Mouse (Mus musculus) limb, embryonic 13.5 days (tissue): ENCODE measurements around the gene Bcar3. TPM values are rescaled to one million over a fixed set of nuclear protein-coding genes. Genes with fewer than 3 reads are reported as not detected.

Experiments used
- ATAC-seq: fragments of 200-750 bp; cut with Nextera tagmentation; 2 replicates; pipeline ENCODE4 v1.8.0; 2017; ENCODE audit warnings: low read depth, moderate number of reproducible peaks, moderate TSS enrichment; ENCODE audit not compliant: low FRiP score
- H3K27ac ChIP-seq: fragments of 300-500 bp; sonication (generic); 2 replicates; pipeline ENCODE4 v1.5.1; 2015; ENCODE audit warnings: inconsistent platforms, mild to moderate bottlenecking, moderate library complexity
- H3K27me3 ChIP-seq: fragments of 300-500 bp; sonication (generic); 2 replicates; pipeline ENCODE4 v1.6.1; 2015; ENCODE audit warnings: mild to moderate bottlenecking, inconsistent platforms
- H3K36me3 ChIP-seq: fragments of 300-500 bp; sonication (generic); 2 replicates; pipeline ENCODE4 v1.6.1; 2015; ENCODE audit warnings: inconsistent platforms, mild to moderate bottlenecking, moderate library complexity
- H3K4me1 ChIP-seq: fragments of 300-500 bp; sonication (generic); 2 replicates; pipeline ENCODE4 v1.6.1; 2015; ENCODE audit warnings: inconsistent platforms
- H3K4me2 ChIP-seq: fragments of 300-500 bp; sonication (generic); replicated peaks from 2 replicates; pipeline ENCODE4 v1.6.1; 2015; ENCODE audit warnings: inconsistent platforms, mild to moderate bottlenecking, moderate library complexity
- H3K4me3 ChIP-seq: fragments of 300-500 bp; sonication (generic); 2 replicates; pipeline ENCODE4 v1.5.1; 2015; ENCODE audit warnings: moderate library complexity, mild to moderate bottlenecking, inconsistent platforms
- H3K9ac ChIP-seq: fragments of 300-500 bp; sonication (generic); 2 replicates; pipeline ENCODE4 v1.6.1; 2015; ENCODE audit warnings: mild to moderate bottlenecking, inconsistent platforms
- H3K9me3 ChIP-seq: fragments of 300-500 bp; sonication (generic); 2 replicates; pipeline ENCODE4 v1.6.1; 2016; ENCODE audit warnings: inconsistent platforms
- WGBS: fragments of 180-500 bp; shearing (Covaris S2); methylation state at CpG from one replicate; pipeline ENCODE4 v1.1.7; 2015; 5-methylcytosine and 5-hydroxymethylcytosine counted together
- polyA plus RNA-seq: library from polyadenylated mRNA; unstranded; fragments of >200 nt; fragmentation: Nextera tagmentation; extraction: Ambion mirVana; gene quantifications from 2 replicates; pipeline ENCODE4 v1.2.1, GENCODE M21; 2015

Gene Bcar3
- polyA plus RNA-seq, 1 experiment from 2014 or later: 8.1 TPM

DNA sequence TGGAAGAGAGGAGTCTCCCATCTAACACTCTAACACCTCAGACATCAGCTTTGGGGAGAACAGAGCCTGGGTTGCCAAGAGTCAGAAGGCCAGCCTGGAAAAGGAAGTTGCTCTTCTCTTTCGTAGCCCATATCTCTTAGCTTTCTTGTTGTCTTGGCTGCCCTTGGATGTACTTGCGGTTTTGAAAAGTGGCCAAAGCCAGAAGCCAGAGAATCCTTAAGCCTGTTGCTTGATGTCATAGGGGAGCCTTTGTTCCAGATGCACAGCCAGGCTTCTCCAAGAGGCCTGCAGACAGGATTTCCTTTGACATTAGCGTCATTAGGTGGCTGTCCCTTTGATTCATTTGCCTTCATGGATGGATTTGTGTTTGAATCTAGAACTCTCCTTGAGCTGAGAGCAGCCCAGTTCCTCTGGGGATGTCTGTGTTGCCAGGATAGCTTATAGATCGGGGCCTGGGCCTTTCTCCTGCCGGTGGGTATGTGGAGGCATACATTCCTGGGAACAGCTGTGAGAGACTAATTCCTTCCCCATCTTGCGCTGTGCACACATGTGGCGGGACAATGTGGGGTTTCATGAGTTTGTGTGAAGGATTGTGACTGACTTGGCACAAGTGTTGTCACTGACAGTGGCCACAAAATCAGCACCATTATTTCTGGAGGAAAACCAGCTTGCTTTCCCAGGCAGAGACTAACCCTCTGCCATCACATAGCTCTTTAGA is 137.0 kb downstream of the Bcar3 start:
- H3K36me3 ChIP-seq: no peaks in the 10 kb centered on the region
- H3K27me3 ChIP-seq: no peaks in the 10 kb centered on the region
- 73% methylated on average over 7 of the region's 7 CpGs for WGBS
- peak; percentile 41; the same call in 1 of the 2 replicates for ATAC-seq
- peaks cover 26% of the 10 kb centered on the region for H3K4me1 ChIP-seq
- H3K27ac ChIP-seq: no peak overlapping the region
- no peaks in the 10 kb centered on the region for H3K9me3 ChIP-seq
- no peak overlapping the region for H3K4me3 ChIP-seq
- H3K4me2 ChIP-seq: no peak overlapping the region
- no peak overlapping the region for H3K9ac ChIP-seq

DNA sequence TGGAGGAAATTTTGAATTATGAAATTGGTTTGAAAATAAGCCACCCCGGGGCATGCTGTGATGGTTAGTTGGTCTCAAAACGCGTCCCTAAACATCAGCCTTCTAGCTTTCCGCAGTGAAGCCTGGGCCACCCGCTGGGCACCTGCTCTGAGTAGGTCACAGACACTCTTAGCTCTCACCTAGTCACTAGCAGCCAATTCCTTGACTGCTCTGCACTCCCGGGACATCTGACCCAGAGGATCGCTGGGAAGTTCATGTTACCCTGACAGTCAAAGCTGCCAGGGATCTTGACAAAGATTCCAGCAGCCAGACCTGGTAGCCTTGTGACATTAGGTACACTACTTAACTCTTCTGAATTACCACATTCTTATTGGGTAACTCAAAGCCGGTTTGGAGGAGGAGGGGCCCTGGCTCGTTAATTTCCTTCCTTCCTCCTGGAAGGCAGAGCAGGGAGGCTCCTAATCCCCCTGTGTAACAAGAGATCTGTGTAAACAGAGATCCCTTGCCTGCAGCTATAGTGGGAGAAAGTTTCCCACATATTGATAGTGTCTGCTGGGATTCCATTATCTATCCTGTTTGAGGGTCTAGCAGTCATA is 139.0 kb downstream of the Bcar3 start:
- no peak overlapping the region for H3K27ac ChIP-seq
- peaks cover 39% of the 10 kb centered on the region for H3K4me1 ChIP-seq
- WGBS: 21% methylated on average over 9 of the region's 9 CpGs
- no peak for ATAC-seq
- no peaks in the 10 kb centered on the region for H3K9me3 ChIP-seq
- no peaks in the 10 kb centered on the region for H3K27me3 ChIP-seq
- H3K4me2 ChIP-seq: no peak overlapping the region
- no peak overlapping the region for H3K4me3 ChIP-seq
- no peaks in the 10 kb centered on the region for H3K36me3 ChIP-seq
- no peak overlapping the region for H3K9ac ChIP-seq

DNA sequence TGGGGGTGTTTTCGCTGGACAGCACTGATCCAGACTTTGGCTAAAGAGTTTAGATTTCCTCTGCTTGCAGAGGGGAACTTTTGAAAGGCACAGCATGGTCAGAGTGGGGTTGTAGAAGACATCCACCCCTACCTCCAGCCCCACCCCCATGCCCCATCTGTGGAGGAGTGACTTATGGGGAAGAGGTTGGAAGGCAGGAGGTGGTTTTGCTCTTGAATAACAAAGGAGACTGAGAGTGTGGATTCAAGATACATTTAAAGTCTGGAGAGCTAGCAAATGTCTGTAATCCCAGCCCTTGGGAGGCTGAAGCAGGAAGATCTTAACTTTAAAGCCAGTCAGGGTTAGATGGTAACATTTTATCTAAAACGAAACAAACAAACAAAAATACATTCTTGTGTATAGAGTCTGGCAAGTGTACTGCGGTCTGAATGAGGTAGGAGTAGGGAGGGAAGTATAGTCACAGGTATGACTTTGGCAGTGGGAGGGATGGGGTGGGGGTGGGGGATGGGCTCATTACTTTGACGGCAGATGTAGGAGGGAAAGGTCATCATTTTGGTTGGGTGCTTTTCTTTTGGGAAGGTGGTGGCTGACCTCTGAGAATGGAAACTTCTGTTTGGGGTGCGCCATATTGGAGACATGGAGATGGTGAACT is 140.2 kb downstream of the Bcar3 start:
- H3K4me1 ChIP-seq: peaks cover 31% of the 10 kb centered on the region
- H3K9ac ChIP-seq: no peak overlapping the region
- no peaks in the 10 kb centered on the region for H3K36me3 ChIP-seq
- no peaks in the 10 kb centered on the region for H3K27me3 ChIP-seq
- WGBS: 90% methylated on average over 5 of the region's 5 CpGs
- no peak for ATAC-seq
- H3K4me3 ChIP-seq: no peak overlapping the region
- H3K4me2 ChIP-seq: no peak overlapping the region
- H3K9me3 ChIP-seq: no peaks in the 10 kb centered on the region
- no peak overlapping the region for H3K27ac ChIP-seq

DNA sequence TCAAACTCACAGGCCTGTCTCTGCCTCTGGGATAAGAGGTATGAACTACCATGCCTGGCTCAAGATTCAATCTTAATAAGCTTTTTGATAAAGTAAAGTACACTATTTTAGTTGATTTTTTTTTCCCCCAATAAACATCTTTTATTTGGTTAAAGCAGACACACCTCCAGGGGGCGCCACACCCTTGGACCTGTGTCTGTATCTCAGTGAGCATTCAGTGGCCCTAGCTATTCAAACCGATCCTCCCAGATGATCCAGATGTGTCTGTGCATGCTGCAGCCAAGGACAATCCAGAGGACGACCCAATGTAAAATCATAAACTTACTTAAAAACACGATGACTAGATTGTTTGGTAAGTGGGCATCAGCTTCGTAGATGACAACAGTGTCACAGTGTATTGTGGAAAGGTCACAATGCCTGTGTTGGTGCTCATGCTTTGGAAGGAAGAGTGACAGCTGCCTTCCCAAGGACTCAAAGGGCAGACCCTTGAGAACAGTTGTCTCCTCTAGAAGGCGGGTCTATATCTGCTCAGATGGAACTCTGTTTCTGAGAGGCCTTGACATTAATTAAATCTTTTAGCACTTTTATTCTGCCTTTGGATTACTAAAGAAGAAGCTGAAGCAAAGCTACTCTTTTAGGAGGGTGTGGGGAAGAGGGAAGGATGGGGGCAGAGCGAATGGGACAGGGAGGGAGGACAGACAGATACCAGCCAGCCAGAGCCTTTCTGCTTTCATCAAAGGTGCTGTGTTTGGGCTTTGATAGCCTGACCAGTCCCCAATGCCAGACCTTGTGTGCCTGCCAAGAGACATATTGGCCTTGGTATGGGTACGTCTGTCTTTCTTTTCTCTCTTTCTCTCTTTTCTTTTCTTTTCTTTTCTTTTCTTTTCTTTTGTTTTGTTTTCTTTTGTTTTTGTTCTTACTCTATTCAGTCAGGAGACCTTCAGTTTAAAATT is 141.3 kb downstream of the Bcar3 start:
- Histone ChIP-seq H3K4me3 (no peak overlapping the region), H3K9ac (no peak overlapping the region), H3K27me3 (no peaks in the 10 kb centered on the region), H3K27ac (no peak overlapping the region), H3K4me2 (no peak overlapping the region), H3K4me1 (peaks cover 31% of the 10 kb centered on the region), H3K36me3 (no peaks in the 10 kb centered on the region), H3K9me3 (no peaks in the 10 kb centered on the region)
- 86% methylated on average over 8 of the region's 8 CpGs for WGBS
- ATAC-seq: no peak

DNA sequence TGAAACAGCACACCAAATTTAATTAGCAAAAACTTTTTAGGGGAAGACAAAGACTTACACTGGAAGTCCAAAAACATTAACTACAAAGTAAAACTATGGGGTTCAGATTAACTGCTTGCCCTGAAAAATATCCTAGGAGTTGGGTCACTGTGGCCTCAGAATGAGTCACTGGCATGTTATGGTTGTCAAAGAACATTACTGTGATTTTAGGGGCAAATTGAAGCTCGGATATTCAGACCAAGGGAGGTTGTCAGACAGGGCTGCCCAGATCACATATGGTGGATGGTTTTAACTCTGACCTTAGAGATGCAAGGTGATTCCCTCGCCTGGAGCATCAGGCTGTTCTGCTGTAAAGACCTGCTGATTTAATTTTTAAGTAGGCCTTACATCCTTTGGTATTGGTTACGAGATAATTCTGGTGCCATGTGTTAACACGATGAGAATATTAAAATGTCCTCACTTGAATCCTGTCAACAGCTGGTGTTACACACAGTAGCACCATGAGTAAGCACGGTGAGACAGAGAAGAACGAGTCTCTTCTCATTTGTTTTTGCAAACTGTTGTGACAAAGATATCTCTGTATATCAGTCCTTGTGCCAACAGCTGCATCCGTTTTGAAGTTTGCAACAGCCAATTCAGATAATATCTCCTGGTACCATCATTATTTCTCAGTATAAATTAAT is 144.3 kb downstream of the Bcar3 start:
- H3K9ac ChIP-seq: no peak overlapping the region
- no peak overlapping the region for H3K4me2 ChIP-seq
- no peaks in the 10 kb centered on the region for H3K36me3 ChIP-seq
- peaks cover 18% of the 10 kb centered on the region for H3K4me1 ChIP-seq
- ATAC-seq: no peak
- 73% methylated on average over 7 of the region's 7 CpGs for WGBS
- H3K27me3 ChIP-seq: no peaks in the 10 kb centered on the region
- H3K27ac ChIP-seq: no peak overlapping the region
- no peak overlapping the region for H3K4me3 ChIP-seq
- no peaks in the 10 kb centered on the region for H3K9me3 ChIP-seq

DNA sequence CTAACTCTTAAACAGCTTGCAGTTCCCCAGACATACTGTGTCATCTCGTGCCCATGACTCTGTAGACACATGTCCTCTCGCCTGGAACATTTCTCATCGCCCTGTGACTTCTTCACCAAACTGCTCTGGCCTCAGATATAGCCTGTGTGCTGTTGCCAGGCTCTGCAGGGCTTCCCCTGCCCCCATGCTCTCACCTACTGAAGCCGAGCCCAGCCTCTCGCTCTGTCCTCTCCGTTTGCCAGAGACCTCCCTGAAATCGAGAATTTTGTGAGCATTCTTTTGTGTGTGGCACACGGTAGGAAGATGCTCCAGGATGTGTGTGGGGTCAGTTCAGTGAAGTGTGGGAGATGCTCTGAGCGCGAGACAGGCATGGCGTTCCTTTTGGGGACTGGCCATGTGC is 151.8 kb downstream of the Bcar3 start:
- Histone ChIP-seq H3K4me1 (no peaks in the 10 kb centered on the region), H3K36me3 (no peaks in the 10 kb centered on the region), H3K4me2 (no peak overlapping the region), H3K27ac (no peak overlapping the region), H3K27me3 (no peaks in the 10 kb centered on the region), H3K9ac (no peak overlapping the region), H3K9me3 (no peaks in the 10 kb centered on the region), H3K4me3 (no peak overlapping the region)
- no peak for ATAC-seq
- 84% methylated on average over 11 of the region's 11 CpGs for WGBS

DNA sequence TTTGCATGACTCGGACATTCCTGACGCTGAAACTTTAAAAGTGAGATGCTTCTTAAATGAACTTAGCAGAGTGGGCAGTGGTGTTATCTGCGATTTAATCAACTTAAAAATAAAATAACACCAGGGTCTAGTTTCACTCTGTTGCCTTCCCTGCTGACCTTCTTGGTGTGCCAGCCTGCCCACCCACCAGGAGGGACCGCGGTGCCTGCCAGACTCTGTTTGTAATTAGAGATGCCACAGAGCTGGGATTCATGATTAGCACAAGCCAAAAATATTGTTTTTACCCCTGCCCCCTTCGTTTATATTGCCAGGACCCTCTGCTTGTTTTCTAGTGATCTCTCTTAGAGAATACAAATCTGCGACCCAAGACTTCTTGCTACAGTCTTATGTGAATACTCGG is 152.7 kb downstream of the Bcar3 start:
- Histone ChIP-seq H3K36me3 (no peaks in the 10 kb centered on the region), H3K4me1 (no peaks in the 10 kb centered on the region), H3K9me3 (no peaks in the 10 kb centered on the region), H3K27me3 (no peaks in the 10 kb centered on the region), H3K4me3 (no peak overlapping the region), H3K9ac (no peak overlapping the region), H3K27ac (no peak overlapping the region), H3K4me2 (no peak overlapping the region)
- WGBS: 67% methylated on average over 8 of the region's 8 CpGs
- no peak for ATAC-seq

DNA sequence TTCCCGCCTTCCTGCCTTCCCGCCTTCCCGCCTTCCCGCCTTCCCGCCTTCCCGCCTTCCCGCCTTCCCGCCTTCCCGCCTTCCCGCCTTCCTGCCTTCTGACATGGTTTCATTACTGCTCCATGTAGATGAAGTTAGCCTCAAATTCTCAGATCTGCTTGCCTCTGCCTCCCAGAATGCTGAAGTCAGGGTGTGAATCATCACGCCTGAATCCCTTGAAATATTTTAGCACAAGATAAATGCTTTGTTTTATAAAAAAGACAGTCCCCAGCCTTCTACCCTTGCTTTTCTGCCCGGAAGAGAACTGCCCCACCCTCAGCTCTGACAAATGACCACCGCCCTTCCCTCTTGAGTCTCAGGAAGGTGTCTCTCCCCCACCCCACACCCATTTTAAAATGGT is 154.3 kb downstream of the Bcar3 start:
- ATAC-seq: no peak
- Histone ChIP-seq H3K27ac (no peak overlapping the region), H3K4me2 (no peak overlapping the region), H3K27me3 (no peaks in the 10 kb centered on the region), H3K9me3 (no peaks in the 10 kb centered on the region), H3K9ac (no peak overlapping the region), H3K4me1 (no peaks in the 10 kb centered on the region), H3K4me3 (no peak overlapping the region), H3K36me3 (no peaks in the 10 kb centered on the region)
- 96% methylated on average over 13 of the region's 13 CpGs for WGBS

DNA sequence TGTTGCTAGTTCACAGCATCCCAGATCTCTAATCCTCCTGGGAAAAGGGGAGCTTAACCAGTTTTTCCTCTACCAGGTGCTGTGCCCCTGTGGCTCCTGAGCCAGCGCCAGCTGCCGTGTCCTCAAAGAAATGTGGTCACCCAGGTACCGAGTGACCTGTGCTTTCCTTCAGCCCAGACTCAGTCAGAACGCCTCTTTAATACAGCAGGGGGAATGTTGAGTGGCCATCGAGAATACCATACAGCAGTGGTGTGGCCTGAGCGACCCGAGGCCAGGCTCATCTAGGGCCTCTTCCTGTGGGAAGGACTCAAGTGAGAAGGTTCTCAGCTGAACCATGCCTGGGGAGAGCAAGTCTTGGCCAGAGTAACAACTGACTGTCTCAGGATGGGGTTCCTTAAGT is 156.1 kb downstream of the Bcar3 start:
- WGBS: 91% methylated on average over 7 of the region's 7 CpGs
- Histone ChIP-seq H3K27me3 (no peaks in the 10 kb centered on the region), H3K9me3 (no peaks in the 10 kb centered on the region), H3K9ac (no peak overlapping the region), H3K4me1 (no peaks in the 10 kb centered on the region), H3K27ac (no peak overlapping the region), H3K4me3 (no peak overlapping the region), H3K4me2 (no peak overlapping the region), H3K36me3 (no peaks in the 10 kb centered on the region)
- no peak for ATAC-seq

DNA sequence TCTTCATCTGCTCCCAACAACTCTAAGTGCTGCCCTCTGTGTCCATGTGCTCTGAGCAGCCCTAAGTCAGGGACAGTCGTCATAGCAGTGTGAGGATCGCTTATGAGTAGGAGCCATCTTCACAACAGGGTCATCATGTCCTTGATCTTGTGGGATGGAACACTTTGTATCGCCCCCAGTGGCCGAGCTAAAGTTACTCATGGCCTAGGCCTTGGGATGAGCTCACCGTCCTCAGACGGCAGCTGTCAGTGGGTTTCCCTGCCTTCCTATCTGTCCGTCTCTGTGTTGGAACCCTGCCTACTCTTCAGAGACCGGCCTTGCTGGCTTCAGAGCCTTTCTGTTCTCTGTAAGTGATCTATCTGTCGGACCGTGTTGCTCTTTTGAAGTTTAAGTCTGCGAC is 159.9 kb downstream of the Bcar3 start:
- H3K9ac ChIP-seq: no peak overlapping the region
- H3K36me3 ChIP-seq: no peaks in the 10 kb centered on the region
- 0 out of 2 replicates have a peak, but pooled peaks cover 4% of the 10 kb centered on the region for H3K4me1 ChIP-seq
- no peaks in the 10 kb centered on the region for H3K27me3 ChIP-seq
- WGBS: 84% methylated on average over 11 of the region's 11 CpGs
- H3K4me3 ChIP-seq: no peak overlapping the region
- no peaks in the 10 kb centered on the region for H3K9me3 ChIP-seq
- no peak for ATAC-seq
- no peak overlapping the region for H3K4me2 ChIP-seq
- H3K27ac ChIP-seq: no peak overlapping the region

DNA sequence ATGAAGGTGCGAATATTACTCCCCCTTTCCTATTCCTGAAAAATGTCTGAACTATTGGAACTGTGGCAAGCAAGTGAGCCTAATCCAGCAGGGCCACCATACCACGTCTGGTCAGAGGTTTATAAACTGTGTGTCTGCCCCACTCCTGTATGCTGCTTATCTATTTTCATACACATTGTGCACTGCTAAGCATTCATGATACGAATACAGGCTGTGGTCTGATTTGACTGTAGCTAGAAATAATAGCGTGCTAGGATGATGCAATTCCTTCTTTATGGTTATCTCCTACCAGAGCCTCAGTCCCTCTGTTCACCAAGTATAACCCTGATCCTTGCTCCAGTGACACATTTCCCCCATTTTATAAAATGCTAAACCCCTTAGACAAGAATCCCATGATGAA is 162.2 kb downstream of the Bcar3 start:
- no peak for ATAC-seq
- no peak overlapping the region for H3K9ac ChIP-seq

More for the DNA sequence above, 162.2 kb downstream of the Bcar3 start:
- Histone ChIP-seq H3K9me3 (no peaks in the 10 kb centered on the region), H3K4me3 (no peak overlapping the region), H3K36me3 (no peaks in the 10 kb centered on the region), H3K27ac (no peak overlapping the region), H3K4me2 (no peak overlapping the region), H3K27me3 (no peaks in the 10 kb centered on the region), H3K4me1 (peaks cover 11% of the 10 kb centered on the region)
- 88% methylated on average over 4 of the region's 4 CpGs for WGBS
